Comparison of ENCODE assay signal across 8 mouse cellular contexts in the genomic region with DNA sequence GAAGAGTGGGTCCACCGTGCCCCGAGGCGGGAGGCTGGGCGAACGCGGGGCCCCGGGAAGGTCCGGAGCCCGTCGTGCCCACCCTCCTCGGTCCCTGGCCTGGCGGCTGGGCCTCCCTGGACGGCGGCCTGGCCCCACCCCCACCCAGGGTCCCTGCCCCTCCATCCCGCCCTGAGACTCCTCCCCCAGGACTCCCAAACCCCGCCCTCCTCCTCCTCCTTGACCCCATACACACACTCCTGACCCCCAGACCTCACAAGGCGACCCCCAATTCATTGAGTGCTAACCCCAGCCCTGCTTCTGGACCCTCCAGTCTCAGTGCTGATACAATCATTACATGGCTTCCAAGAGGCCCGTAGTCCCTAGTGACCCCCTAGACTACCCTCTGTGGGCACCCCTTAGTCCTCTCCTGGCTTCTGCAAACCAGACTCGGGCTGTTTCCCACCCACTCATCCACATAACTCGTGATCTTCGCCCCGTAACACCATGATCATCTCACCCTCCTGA. TPM values are rescaled to one million over a fixed set of nuclear protein-coding genes. Genes with fewer than 3 reads are reported as not detected.
DNase-seq lines count a peak whose midpoint lies in the region; ATAC-seq and TF ChIP-seq lines count a peak whose summit lies in the region.

No protein-coding gene starts in this region.

- peak overlapping the region; percentile 42; the same call in 1 of the 2 replicates for H3K27ac ChIP-seq in spleen, adult 2 months (ENCODE audit: insufficient read depth, low read length)
- H3K27ac ChIP-seq in hindbrain, embryonic 13.5 days = peak overlapping the region; percentile 95
- peak overlapping the region; percentile 93 for H3K27ac ChIP-seq in lung, embryonic 15.5 days
- H3K27ac ChIP-seq in stomach, embryonic 15.5 days = peak overlapping the region; percentile 94

- ATAC-seq in hindbrain, embryonic 13.5 days (ENCODE audit: low FRiP score) = peak; percentile 56
- peak; percentile 75 for ATAC-seq in lung, embryonic 15.5 days (ENCODE audit: borderline replicate concordance, extremely low read depth, low FRiP score, low TSS enrichment)
- peak; percentile 51; the same call in 1 of the 2 replicates for ATAC-seq in stomach, embryonic 15.5 days (ENCODE audit: insufficient read depth, low FRiP score, low read depth)

- H3K27me3 ChIP-seq in spleen, adult 2 months (ENCODE audit: control insufficient read depth, insufficient read depth, low read length) = no peaks in the 10 kb centered on the region
- H3K27me3 ChIP-seq in hindbrain, embryonic 13.5 days = no peaks in the 10 kb centered on the region
- H3K27me3 ChIP-seq in lung, embryonic 15.5 days = no peaks in the 10 kb centered on the region
- no peaks in the 10 kb centered on the region for H3K27me3 ChIP-seq in stomach, embryonic 15.5 days (replicated peaks)

- peak overlapping the region; percentile 98 for H3K9ac ChIP-seq in hindbrain, embryonic 13.5 days
- peak overlapping the region; percentile 94 for H3K9ac ChIP-seq in lung, embryonic 15.5 days
- H3K9ac ChIP-seq in stomach, embryonic 15.5 days = peak overlapping the region; percentile 92

- no peak for DNase-seq in spleen, adult 2 months (ENCODE audit: low read depth in 1 of 2, low spot score in 2 of 2)
- no peak for DNase-seq in spleen, postnatal 14 days (ENCODE audit: low spot score in 2 of 2)
- peak; percentile 86 for DNase-seq in embryo, embryonic 10.5 days (ENCODE audit: low spot score)
- no peak for DNase-seq in spleen, adult 18-20 months
- DNase-seq in adrenal gland, postnatal 25 days = no peak

- H3K9me3 ChIP-seq in hindbrain, embryonic 13.5 days = no peaks in the 10 kb centered on the region
- no peaks in the 10 kb centered on the region for H3K9me3 ChIP-seq in lung, embryonic 15.5 days
- H3K9me3 ChIP-seq in stomach, embryonic 15.5 days = no peaks in the 10 kb centered on the region

- no peak for TF ChIP-seq POLR2A in spleen, adult 2 months (IDR thresholded peaks at IDR 0.05; ENCODE audit: low read depth, low read length)

- H3K36me3 ChIP-seq in spleen, adult 2 months (ENCODE audit: control insufficient read depth, insufficient read depth, low read length) = no peaks in the 10 kb centered on the region
- H3K36me3 ChIP-seq in hindbrain, embryonic 13.5 days = peaks cover 10% of the 10 kb centered on the region; the same call in 1 of the 2 replicates
- no peaks in the 10 kb centered on the region for H3K36me3 ChIP-seq in lung, embryonic 15.5 days
- H3K36me3 ChIP-seq in stomach, embryonic 15.5 days = no peaks in the 10 kb centered on the region

- 4% methylated on average over 20 of the region's 22 CpGs for WGBS in spleen, adult 2 months
- 11% methylated on average over 12 of the region's 22 CpGs for WGBS in hindbrain, embryonic 13.5 days
- WGBS in lung, embryonic 15.5 days = 6% methylated on average over 12 of the region's 22 CpGs
- 5% methylated on average over 17 of the region's 22 CpGs for WGBS in stomach, embryonic 15.5 days

- H3K4me1 ChIP-seq in spleen, adult 2 months (ENCODE audit: control insufficient read depth, insufficient read depth, insufficient read length) = no peaks in the 10 kb centered on the region; the same call in none of the 2 replicates
- H3K4me1 ChIP-seq in hindbrain, embryonic 13.5 days (replicated peaks) = peaks cover 73% of the 10 kb centered on the region
- H3K4me1 ChIP-seq in lung, embryonic 15.5 days = peaks cover 65% of the 10 kb centered on the region
- peaks cover 39% of the 10 kb centered on the region for H3K4me1 ChIP-seq in stomach, embryonic 15.5 days

- peak overlapping the region; percentile 75 for H3K4me3 ChIP-seq in spleen, adult 2 months (ENCODE audit: extremely low read depth, insufficient read depth, insufficient read length)
- H3K4me3 ChIP-seq in hindbrain, embryonic 13.5 days = peak overlapping the region; percentile 86
- H3K4me3 ChIP-seq in lung, embryonic 15.5 days = peak overlapping the region; percentile 93
- peak overlapping the region; percentile 89 for H3K4me3 ChIP-seq in stomach, embryonic 15.5 days (replicated peaks)

- TF ChIP-seq CTCF in spleen, adult 2 months (IDR thresholded peaks at IDR 0.05; ENCODE audit: extremely low read depth, insufficient read depth, insufficient read length, insufficient replicate concordance) = no peak

- peak overlapping the region; percentile 89 for H3K4me2 ChIP-seq in hindbrain, embryonic 13.5 days
- peak overlapping the region; percentile 91 for H3K4me2 ChIP-seq in lung, embryonic 15.5 days
- peak overlapping the region; percentile 97 for H3K4me2 ChIP-seq in stomach, embryonic 15.5 days

RNA-seq across cellular contexts. Expression of gene Zfp523, which starts 0.7 kb away (rescaled TPM):
- polyA plus RNA-seq in spleen, adult 2 months (2012; rRNA removed) = 31.0 and 33.2 TPM in 2 replicates
- polyA plus RNA-seq in hindbrain, embryonic 13.5 days (2015; fragmentation: Nextera tagmentation; extraction: Ambion mirVana) = 40.2 and 41.6 TPM in 2 replicates
- polyA plus RNA-seq in lung, embryonic 15.5 days (2015; fragmentation: Nextera tagmentation; extraction: Ambion mirVana) = 39.1 and 41.8 TPM in 2 replicates
- polyA plus RNA-seq in stomach, embryonic 15.5 days (2015; fragmentation: Nextera tagmentation; extraction: Ambion mirVana) = 28.1 and 36.2 TPM in 2 replicates
- total RNA-seq in adrenal gland, postnatal 25 days (2021) = 41.5 and 45.5 TPM in 2 replicates

RNA-seq across cellular contexts. Expression of gene Def6, which starts 30.0 kb away (rescaled TPM):
- polyA plus RNA-seq in spleen, adult 2 months (2012; rRNA removed) = 69.7 and 79.0 TPM in 2 replicates
- 5.8 and 6.6 TPM in 2 replicates for polyA plus RNA-seq in hindbrain, embryonic 13.5 days (2015; fragmentation: Nextera tagmentation; extraction: Ambion mirVana)
- polyA plus RNA-seq in lung, embryonic 15.5 days (2015; fragmentation: Nextera tagmentation; extraction: Ambion mirVana) = 4.5 and 7.8 TPM in 2 replicates
- 9.6 and 10.0 TPM in 2 replicates for polyA plus RNA-seq in stomach, embryonic 15.5 days (2015; fragmentation: Nextera tagmentation; extraction: Ambion mirVana)
- total RNA-seq in adrenal gland, postnatal 25 days (2021) = 1.8 and 3.1 TPM in 2 replicates

RNA-seq across cellular contexts. Expression of gene Scube3, which starts 35.7 kb away (rescaled TPM):
- 1.6 and 2.0 TPM in 2 replicates for polyA plus RNA-seq in spleen, adult 2 months (2012; rRNA removed)
- 5.1 and 5.7 TPM in 2 replicates for polyA plus RNA-seq in hindbrain, embryonic 13.5 days (2015; fragmentation: Nextera tagmentation; extraction: Ambion mirVana)
- polyA plus RNA-seq in lung, embryonic 15.5 days (2015; fragmentation: Nextera tagmentation; extraction: Ambion mirVana) = 1.7 and 1.8 TPM in 2 replicates
- 1.6 and 2.4 TPM in 2 replicates for polyA plus RNA-seq in stomach, embryonic 15.5 days (2015; fragmentation: Nextera tagmentation; extraction: Ambion mirVana)
- 23.1 and 28.0 TPM in 2 replicates for total RNA-seq in adrenal gland, postnatal 25 days (2021)

RNA-seq across cellular contexts. Expression of gene Ppard, which starts 54.9 kb away (rescaled TPM):
- 23.2 and 28.8 TPM in 2 replicates for polyA plus RNA-seq in spleen, adult 2 months (2012; rRNA removed)
- 1.5 and 2.1 TPM in 2 replicates for polyA plus RNA-seq in hindbrain, embryonic 13.5 days (2015; fragmentation: Nextera tagmentation; extraction: Ambion mirVana)
- 2.1 and 2.9 TPM in 2 replicates for polyA plus RNA-seq in lung, embryonic 15.5 days (2015; fragmentation: Nextera tagmentation; extraction: Ambion mirVana)
- polyA plus RNA-seq in stomach, embryonic 15.5 days (2015; fragmentation: Nextera tagmentation; extraction: Ambion mirVana) = 3.3 and 4.6 TPM in 2 replicates
- total RNA-seq in adrenal gland, postnatal 25 days (2021) = 36.3 and 43.3 TPM in 2 replicates

Comparison
In these comparisons a context has a peak if more than half of its experiments do, and no peak if none do; other contexts are left out.
1. H3K27ac ChIP-seq: peak in every context shown above with its lines; median percentile 95 in hindbrain, embryonic 13.5 days; 94 in stomach, embryonic 15.5 days; 93 in lung, embryonic 15.5 days; 42 in spleen, adult 2 months.